Mouse (Mus musculus) kidney, postnatal 4 days (tissue): Measurements from ENCODE around the gene Olfr412.

Experiments used
- DNase-seq, 2 experiments: peaks; one replicate each; pipeline ENCODE4 v3.0.0; 2021; ENCODE audit warnings: mixed read lengths in 2 of 2

Olfr412 gene

GRCm38 (mm10) chr11:74361769-74362168 lies at the start of gene Olfr412:
Olfr412 (plus strand) TSS chr11:74362069.
- DNase-seq, result no peak

- no peak for DNase-seq
Observed at GRCm38 (mm10) chr11:74326044-74326443, 35.8 kb upstream of the Olfr412 start.

- no peak for DNase-seq
Observed at GRCm38 (mm10) chr11:74328781-74329180, 33.1 kb upstream of the Olfr412 start.

- no peak for DNase-seq
Observed at GRCm38 (mm10) chr11:74337931-74338330, 23.9 kb upstream of the Olfr412 start, which contains the start of gene Olfr410. Olfr410 (minus strand) TSS chr11:74338031.

- no peak for DNase-seq
Observed at GRCm38 (mm10) chr11:74352550-74352949, 9.3 kb upstream of the Olfr412 start, which contains the start of gene Olfr411. Olfr411 (minus strand) TSS chr11:74352650.

- DNase-seq, result peak; percentile 86 to 87
Observed at GRCm38 (mm10) chr11:74371393-74372100, 9.7 kb downstream of the Olfr412 start.

- peak; percentile 58 to 73 for DNase-seq
Observed at GRCm38 (mm10) chr11:74376847-74377246, 15.0 kb downstream of the Olfr412 start.

GRCm38 (mm10) chr11:74379166-74379873 lies 17.5 kb downstream of the Olfr412 start:
- no peak for DNase-seq

- DNase-seq, result no peak
Observed at GRCm38 (mm10) chr11:74385674-74386073, 23.8 kb downstream of the Olfr412 start.

GRCm38 (mm10) chr11:74387203-74387602 lies 25.3 kb downstream of the Olfr412 start:
- no peak for DNase-seq

GRCm38 (mm10) chr11:74391899-74392298 lies 30.0 kb downstream of the Olfr412 start:
- no peak for DNase-seq

GRCm38 (mm10) chr11:74392903-74393302 lies 31.0 kb downstream of the Olfr412 start:
- DNase-seq, result no peak

GRCm38 (mm10) chr11:74393489-74393888 lies 31.6 kb downstream of the Olfr412 start:
- DNase-seq, result no peak

- no peak for DNase-seq
Observed at GRCm38 (mm10) chr11:74395583-74395982, 33.7 kb downstream of the Olfr412 start.

GRCm38 (mm10) chr11:74402126-74402525 lies 40.3 kb downstream of the Olfr412 start:
- DNase-seq, result peak; percentile 12 to 38

GRCm38 (mm10) chr11:74404216-74404615 lies 42.3 kb downstream of the Olfr412 start:
- peak in 1 of 2 experiments; percentile 40 for DNase-seq

- no peak for DNase-seq
Observed at GRCm38 (mm10) chr11:74405201-74405600, 43.3 kb downstream of the Olfr412 start.

GRCm38 (mm10) chr11:74408587-74409446 lies 46.9 kb downstream of the Olfr412 start:
- DNase-seq, result peak; percentile 90 to 93

GRCm38 (mm10) chr11:74409447-74409754 lies 47.5 kb downstream of the Olfr412 start:
- DNase-seq, result no peak

GRCm38 (mm10) chr11:74409757-74410174 lies 47.9 kb downstream of the Olfr412 start:
- peak; percentile 24 to 37 for DNase-seq

GRCm38 (mm10) chr11:74411943-74412342 lies 50.1 kb downstream of the Olfr412 start:
- DNase-seq, result no peak

GRCm38 (mm10) chr11:74412462-74412861 lies 50.6 kb downstream of the Olfr412 start:
- DNase-seq, result no peak

- no peak for DNase-seq
Observed at GRCm38 (mm10) chr11:74413449-74413972, 51.6 kb downstream of the Olfr412 start.
